ENCODE assay signal across 9 mouse cellular contexts in genomic region chr5:123975668-123976180, GRCm38 (mm10). TPM values are rescaled to one million over a fixed set of nuclear protein-coding genes. Genes with fewer than 3 reads are reported as not detected.
DNase-seq lines count a peak whose midpoint lies in the region; ATAC-seq and TF ChIP-seq lines count a peak whose summit lies in the region.
"Had no signal": no experiment of that assay in that cellular context is flagged by ENCODE, and none has a peak within 500 bp of the region (broad histone marks: within the 10 kb centered on the region; RNA-seq: fewer than 3 reads in every experiment).

No protein-coding gene starts in this region.

- no peak for ATAC-seq in liver, embryonic 12.5 days
- no peak for ATAC-seq in cerebellum, adult (ENCODE audit: insufficient number of reproducible peaks, low FRiP score, low TSS enrichment)
- ATAC-seq: forebrain, embryonic 16.5 days had no signal

- no peaks in the 10 kb centered on the region for H3K9me3 ChIP-seq in liver, embryonic 12.5 days (replicated peaks)

- H3K4me3 ChIP-seq in liver, embryonic 12.5 days, result peak overlapping the region; percentile 76
- peak overlapping the region; percentile 40 for H3K4me3 ChIP-seq in small intestine, adult 2 months (ENCODE audit: low read depth, low read length)

- H3K4me2 ChIP-seq in liver, embryonic 12.5 days, result peak overlapping the region; percentile 86

- DNase-seq in kidney, adult 11 months, result peak; percentile 73
- no peak for DNase-seq in kidney, postnatal 10 days
- peak; percentile 60 for DNase-seq in induced T-regulatory cell, adult 2 months (ENCODE audit: low read depth)
- DNase-seq in embryo, embryonic 10 days (ENCODE audit: low spot score), result no peak
- no peak for DNase-seq in embryo, embryonic 10.5 days (ENCODE audit: low spot score)

- WGBS in liver, embryonic 12.5 days (ENCODE audit: insufficient replicate concordance), result 51% methylated on average over 6 of the region's 6 CpGs
- 21% methylated on average over 6 of the region's 6 CpGs for WGBS in small intestine, adult 2 months

- peak overlapping the region; percentile 14; the same call in 1 of the 2 replicates for H3K9ac ChIP-seq in liver, embryonic 12.5 days

- TF ChIP-seq POLR2A in small intestine, adult 2 months (IDR thresholded peaks at IDR 0.05; ENCODE audit: low read depth, low read length), result peak; percentile 31; the same call in 1 of the 2 replicates

- no peak for TF ChIP-seq CTCF in small intestine, adult 2 months (IDR thresholded peaks at IDR 0.05; ENCODE audit: extremely low read depth, insufficient read length, insufficient replicate concordance, low read depth, low read length)

- no peaks in the 10 kb centered on the region for H3K36me3 ChIP-seq in liver, embryonic 12.5 days
- H3K36me3 ChIP-seq in small intestine, adult 2 months (ENCODE audit: control insufficient read depth, insufficient read depth, low read length), result peaks cover 5% of the 10 kb centered on the region; the same call in 1 of the 2 replicates

- peak overlapping the region; percentile 22 for H3K27ac ChIP-seq in liver, embryonic 12.5 days
- H3K27ac ChIP-seq in small intestine, adult 2 months (ENCODE audit: insufficient read depth, low read depth, low read length), result peak overlapping the region; percentile 65

- H3K27me3 ChIP-seq in liver, embryonic 12.5 days (replicated peaks), result peaks cover 52% of the 10 kb centered on the region
- H3K27me3 ChIP-seq in small intestine, adult 2 months (ENCODE audit: control insufficient read depth, insufficient read depth, low read length), result no peaks in the 10 kb centered on the region

- H3K4me1 ChIP-seq in liver, embryonic 12.5 days, result peaks cover 54% of the 10 kb centered on the region
- H3K4me1 ChIP-seq in small intestine, adult 2 months (ENCODE audit: control insufficient read depth, insufficient read depth, insufficient read length, low read length), result peaks cover 19% of the 10 kb centered on the region; the same call in 1 of the 2 replicates

RNA-seq across cellular contexts. Expression of gene Hip1r, which starts 2.3 kb away (rescaled TPM):
- polyA plus RNA-seq in liver, embryonic 12.5 days (2016; fragmentation: Nextera tagmentation; extraction: Ambion mirVana), result 15.2 and 16.7 TPM in 2 replicates
- 30.3 and 40.9 TPM in 2 replicates for polyA plus RNA-seq in small intestine, adult 2 months (2012; rRNA removed)

RNA-seq across cellular contexts. Expression of gene Ccdc62, which starts 45.2 kb away (rescaled TPM):
- polyA plus RNA-seq in liver, embryonic 12.5 days (2016; fragmentation: Nextera tagmentation; extraction: Ambion mirVana), result 3.4 and 5.0 TPM in 2 replicates
- 0.53 and 1.9 TPM in 2 replicates for polyA plus RNA-seq in small intestine, adult 2 months (2012; rRNA removed)

RNA-seq across cellular contexts. Expression of gene Gm43518, which starts 48.5 kb away (rescaled TPM):
- polyA plus RNA-seq in liver, embryonic 12.5 days (2016; fragmentation: Nextera tagmentation; extraction: Ambion mirVana), result 1.7 and 2.2 TPM in 2 replicates
- 0.44 TPM in 1 of 2 replicates, not detected in the other for polyA plus RNA-seq in small intestine, adult 2 months (2012; rRNA removed)

RNA-seq across cellular contexts. Expression of gene Vps37b, which starts 56.3 kb away (rescaled TPM):
- 20.9 and 21.8 TPM in 2 replicates for polyA plus RNA-seq in liver, embryonic 12.5 days (2016; fragmentation: Nextera tagmentation; extraction: Ambion mirVana)
- 35.9 and 55.6 TPM in 2 replicates for polyA plus RNA-seq in small intestine, adult 2 months (2012; rRNA removed)

Comparison
In these comparisons a context has a peak if more than half of its experiments do, and no peak if none do; other contexts are left out.
1. DNase-seq: peak in kidney, adult 11 months (single experiment) and induced T-regulatory cell, adult 2 months (single experiment); none in kidney, postnatal 10 days (single experiment), embryo, embryonic 10 days (single experiment) and embryo, embryonic 10.5 days (single experiment).